Comparison of ENCODE assay signal across 12 mouse cellular contexts in genomic region chr8:80916463-80917235, GRCm38 (mm10). TPM values are rescaled to one million over a fixed set of nuclear protein-coding genes. Genes with fewer than 3 reads are reported as not detected.
DNase-seq lines count a peak whose midpoint lies in the region; ATAC-seq lines count a peak whose summit lies in the region.
"Had no signal": no experiment of that assay in that cellular context is flagged by ENCODE, and none has a peak within 500 bp of the region (broad histone marks: within the 10 kb centered on the region; RNA-seq: fewer than 3 reads in every experiment).

No protein-coding gene starts in this region.

- peak; percentile 96 for DNase-seq in heart, adult 11 months
- no peak for DNase-seq in heart, embryonic 10.5 days (ENCODE audit: low spot score)
- peak; percentile 51 for DNase-seq in thymus, postnatal 0 days (ENCODE audit: low spot score)
- DNase-seq in thymus, postnatal 10 days (ENCODE audit: low spot score in 2 of 2): no peak
- DNase-seq in induced T-regulatory cell, adult 2 months (ENCODE audit: low read depth): peak; percentile 25
- no peak for DNase-seq in cerebellum, adult 11-12 months
- no peak for DNase-seq in left cerebral cortex, postnatal 4 days
- DNase-seq: cerebellum, adult 9-11 months; right cerebral cortex, postnatal 14 days had no signal

- no peaks in the 10 kb centered on the region for H3K9me3 ChIP-seq in heart, embryonic 10.5 days
- H3K9me3 ChIP-seq: forebrain, embryonic 15.5 days had no signal

- intact Hi-C loops in left cerebral cortex, postnatal 4 days (cut with DNase I): no loop called here

- H3K4me1 ChIP-seq in heart, embryonic 10.5 days: no peaks in the 10 kb centered on the region

- no peaks in the 10 kb centered on the region for H3K36me3 ChIP-seq in heart, embryonic 10.5 days
- H3K36me3 ChIP-seq: forebrain, embryonic 15.5 days had no signal

- WGBS in heart, embryonic 10.5 days: 69% methylated on average over 11 of the region's 11 CpGs

- H3K4me3 ChIP-seq in heart, embryonic 10.5 days: no peak overlapping the region
- H3K4me3 ChIP-seq: forebrain, embryonic 15.5 days had no signal

- H3K27me3 ChIP-seq in heart, embryonic 10.5 days (ENCODE audit: insufficient read depth, poor library complexity, severe bottlenecking): no peaks in the 10 kb centered on the region
- H3K27me3 ChIP-seq: forebrain, embryonic 15.5 days had no signal

- H3K27ac ChIP-seq in heart, embryonic 10.5 days: no peak overlapping the region
- H3K27ac ChIP-seq: forebrain, embryonic 15.5 days had no signal

- peak; percentile 56; the same call in 1 of the 2 replicates for ATAC-seq in neutrophil, adult 5-6 weeks (ENCODE audit: extremely low read depth, insufficient number of reproducible peaks, low FRiP score, poor library complexity, severe bottlenecking)
- ATAC-seq: forebrain, embryonic 15.5 days; intestine, embryonic 16.5 days had no signal

RNA-seq across cellular contexts. Expression of gene Gab1, which starts 36.3 kb away (rescaled TPM):
- polyA plus RNA-seq in heart, embryonic 10.5 days (2016; fragmentation: Nextera tagmentation; extraction: Ambion mirVana): 24.8 and 37.6 TPM in 2 replicates
- 4.2 and 4.3 TPM in 2 replicates for polyA plus RNA-seq in thymus, postnatal 0 days (2015; fragmentation: Nextera tagmentation; extraction: Ambion mirVana)
- 0.61 and 1.2 TPM in 2 replicates for total RNA-seq in neutrophil, adult 5-6 weeks (2017)
- 10 to 100 TPM; 15.0 to 16.1 TPM for total RNA-seq in left cerebral cortex, postnatal 4 days (2021)

Comparison
In these comparisons a context has a peak if more than half of its experiments do, and no peak if none do; other contexts are left out.
1. DNase-seq: peak in heart, adult 11 months (single experiment), thymus, postnatal 0 days (single experiment) and induced T-regulatory cell, adult 2 months (single experiment); none in heart, embryonic 10.5 days (single experiment), thymus, postnatal 10 days (0 of 2), cerebellum, adult 11-12 months (single experiment) and left cerebral cortex, postnatal 4 days (single experiment).